Mouse (Mus musculus) liver, embryonic 14.5 days (tissue): ENCODE measurements around the gene Tomm22. TPM values are rescaled to one million over a fixed set of nuclear protein-coding genes. Genes with fewer than 3 reads are reported as not detected.

Experiments
- ATAC-seq: fragments of 200-750 bp; cut with Nextera tagmentation; 2 replicates; pipeline ENCODE4 v1.8.0; 2017; ENCODE audit warnings: moderate number of reproducible peaks, mild to moderate bottlenecking, moderate library complexity; ENCODE audit not compliant: insufficient read depth
- DNase-seq, 3 experiments: peaks; one replicate each; pipeline ENCODE4 v3.0.0-alpha.2; 2012 to 2013; ENCODE audit warnings: low read depth in 3 of 3, low spot score in 3 of 3
- H3K27ac ChIP-seq: fragments of 300-500 bp; sonication (generic); 2 replicates; pipeline ENCODE4 v1.5.1; 2014; ENCODE audit warnings: moderate library complexity, mild to moderate bottlenecking, control low read depth, inconsistent platforms
- H3K27me3 ChIP-seq: fragments of 300-500 bp; sonication (generic); 2 replicates; pipeline ENCODE4 v1.6.1; 2014; ENCODE audit warnings: mild to moderate bottlenecking, low read length, moderate library complexity; ENCODE audit not compliant: control insufficient read depth, insufficient read depth
- H3K36me3 ChIP-seq: fragments of 300-500 bp; sonication (generic); replicated peaks from 2 replicates; pipeline ENCODE4 v1.6.1; 2014; ENCODE audit warnings: low read depth; ENCODE audit not compliant: control insufficient read depth, insufficient read depth
- H3K4me1 ChIP-seq, 2 experiments: fragments of 200-500 bp in 1 of 2; fragments of 300-500 bp in 1 of 2; sonication (generic) in 1 of 2; replicated peaks; 2 replicates each; pipeline ENCODE4 v1.6.1; 2012 to 2014; ENCODE audit warnings: antibody characterized with exemption in 1 of 2, inconsistent platforms in 1 of 2, low read length in 1 of 2; ENCODE audit not compliant: control insufficient read depth in 2 of 2, insufficient read depth in 2 of 2
- H3K4me2 ChIP-seq: fragments of 300-500 bp; sonication (generic); 2 replicates; pipeline ENCODE4 v1.6.1; 2014; ENCODE audit warnings: low read depth, mild to moderate bottlenecking, control low read depth, moderate library complexity
- H3K4me3 ChIP-seq, 2 experiments: fragments of 200-500 bp in 1 of 2; fragments of 300-500 bp in 1 of 2; sonication (generic) in 1 of 2; 2 replicates each; pipeline ENCODE4 v1.5.1; 2012 to 2014; ENCODE audit warnings: low read depth in 2 of 2, low read length in 2 of 2, mild to moderate bottlenecking in 2 of 2, control low read depth in 1 of 2, inconsistent platforms in 1 of 2, moderate library complexity in 1 of 2; ENCODE audit not compliant: insufficient read depth in 1 of 2
- H3K9ac ChIP-seq: fragments of 300-500 bp; sonication (generic); replicated peaks from 2 replicates; pipeline ENCODE4 v1.6.1; 2014; ENCODE audit warnings: mild to moderate bottlenecking, control low read depth, moderate library complexity
- H3K9me3 ChIP-seq: fragments of 300-500 bp; sonication (generic); 2 replicates; pipeline ENCODE4 v1.6.1; 2016; ENCODE audit warnings: low read length, mixed read lengths; ENCODE audit not compliant: control insufficient read depth
- CTCF ChIP-seq: IDR thresholded peaks from 2 replicates; pipeline ENCODE4 v1.5.1; 2016; ENCODE audit warnings: antibody characterized with exemption, low read depth, control low read depth
- EP300 ChIP-seq: IDR thresholded peaks from 2 replicates; pipeline ENCODE4 v1.6.1; 2016; ENCODE audit warnings: antibody characterized with exemption, low read depth
- WGBS: fragments of 180-500 bp; shearing (Covaris S2); extraction: QIAGEN DNeasy Blood & Tissue Kit; methylation state at CpG from one replicate; pipeline ENCODE4 v1.1.7; 2014; ENCODE audit not compliant: insufficient replicate concordance; 5-methylcytosine and 5-hydroxymethylcytosine counted together
- polyA plus RNA-seq, 2 experiments: library from polyadenylated mRNA; depleted of rRNA in 1 of 2; stranded (reverse) in 1 of 2; unstranded in 1 of 2; fragments of >200 nt; fragmentation: Nextera tagmentation in 1 of 2; extraction: Ambion mirVana in 1 of 2; gene quantifications; 2 replicates each; pipeline versions ENCODE4 v1.2.1 to v1.2.3; 2012 to 2014

Gene Tomm22
- polyA plus RNA-seq, 2 experiments = 58.4 to 142 TPM

GRCm38 (mm10) chr15:79688268-79688956 lies 17.8 kb downstream of the Tomm22 start:
- WGBS = 6% methylated on average over 8 of the region's 8 CpGs
- Histone ChIP-seq H3K9me3 (no peaks in the 10 kb centered on the region), H3K4me2 (peak overlapping the region; percentile 88), H3K9ac (peak overlapping the region; percentile 97), H3K27ac (peak overlapping the region; percentile 95), H3K27me3 (no peaks in the 10 kb centered on the region), H3K4me3 (peak overlapping the region; percentile 89), H3K36me3 (no peaks in the 10 kb centered on the region), H3K4me1 (peaks cover 44 to 60% of the 10 kb centered on the region in 2 experiments)
- no peak for DNase-seq
- TF ChIP-seq CTCF (no peak), EP300 (no peak)
- ATAC-seq = no peak

DNA sequence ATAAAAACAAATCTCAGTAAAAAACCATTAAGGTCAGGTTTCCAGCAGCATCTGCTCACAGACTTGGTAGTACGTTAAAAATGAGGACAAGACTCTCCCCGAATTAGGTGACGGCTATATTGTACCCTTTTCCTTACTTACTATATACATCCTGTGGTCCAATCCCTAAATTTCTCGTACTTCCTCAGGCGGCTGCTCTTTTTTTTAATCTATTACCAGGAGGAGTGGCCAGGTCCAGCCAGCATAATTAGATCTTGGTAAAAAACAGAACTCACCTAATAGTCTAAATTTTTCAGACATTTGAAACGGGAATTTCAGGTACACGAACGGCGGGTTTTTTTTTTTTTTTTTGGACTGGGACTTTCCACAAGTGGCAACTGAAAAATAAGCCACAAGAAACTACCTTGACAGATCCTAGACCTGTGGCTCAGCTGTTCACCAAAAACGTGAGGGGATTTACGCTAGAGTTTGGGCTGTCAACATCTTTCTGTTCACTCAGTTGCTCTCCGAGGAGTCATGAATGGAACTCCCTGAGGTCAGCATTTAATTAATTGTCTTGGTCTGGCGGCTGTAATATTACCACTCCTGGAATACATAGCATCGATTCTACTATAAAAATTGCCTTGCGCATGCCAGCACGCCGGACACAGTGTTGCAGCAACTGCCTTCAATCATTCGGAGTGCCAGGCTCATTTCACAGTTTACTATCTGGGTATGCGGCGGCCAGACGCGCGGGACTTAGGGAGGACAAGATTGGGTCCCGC lies 19.2 kb downstream of the Tomm22 start:
- Histone ChIP-seq H3K4me3 (peak overlapping the region; percentile 51 to 94), H3K4me1 (peaks cover 46 to 61% of the 10 kb centered on the region in 2 experiments), H3K4me2 (peak overlapping the region; percentile 95), H3K9me3 (no peaks in the 10 kb centered on the region), H3K9ac (peak overlapping the region; percentile 73), H3K27me3 (no peaks in the 10 kb centered on the region), H3K36me3 (no peaks in the 10 kb centered on the region; the same call in 1 of the 2 replicates), H3K27ac (peak overlapping the region; percentile 90)
- ATAC-seq = no peak
- WGBS = 12% methylated on average over 24 of the region's 24 CpGs
- DNase-seq = no peak
- no peak for TF ChIP-seq CTCF
- no peak; the same call in 1 of the 2 replicates for TF ChIP-seq EP300

- H3K36me3 ChIP-seq = peaks cover 2% of the 10 kb centered on the region; the same call in 1 of the 2 replicates
- no peaks in the 10 kb centered on the region for H3K9me3 ChIP-seq
- peak within 1 kb of the TSS; percentile 94 for H3K9ac ChIP-seq
- peak; percentile 85 for ATAC-seq
- H3K4me1 ChIP-seq = peaks cover 53 to 61% of the 10 kb centered on the region in 2 experiments
- peak; percentile 100 for DNase-seq
- H3K27ac ChIP-seq = peak within 1 kb of the TSS; percentile 90
- WGBS = under 1% methylated on average over 45 of the region's 45 CpGs
- H3K27me3 ChIP-seq = no peaks in the 10 kb centered on the region
- TF ChIP-seq EP300 = peak; percentile 34; the same call in 1 of the 2 replicates
- TF ChIP-seq CTCF = no peak
- H3K4me3 ChIP-seq = peak within 1 kb of the TSS; percentile 65 to 94
- H3K4me2 ChIP-seq = peak within 1 kb of the TSS; percentile 95
Measured at GRCm38 (mm10) chr15:79690426-79691022, 19.9 kb downstream of the Tomm22 start, which contains the start of gene Gtpbp1. TSS of gene Gtpbp1 (plus strand) at chr15:79690845.

GRCm38 (mm10) chr15:79691023-79691508 lies 20.4 kb downstream of the Tomm22 start:
- peak overlapping the region; percentile 94 for H3K9ac ChIP-seq
- H3K4me3 ChIP-seq = peak overlapping the region; percentile 65 to 94
- H3K9me3 ChIP-seq = no peaks in the 10 kb centered on the region
- TF ChIP-seq EP300 = no peak
- TF ChIP-seq CTCF = no peak
- no peak for DNase-seq
- ATAC-seq = no peak
- peak overlapping the region; percentile 95 for H3K4me2 ChIP-seq
- peaks cover 3% of the 10 kb centered on the region for H3K36me3 ChIP-seq
- H3K27ac ChIP-seq = peak overlapping the region; percentile 82
- WGBS = 0% methylated on average over 53 of the region's 53 CpGs
- no peaks in the 10 kb centered on the region for H3K27me3 ChIP-seq
- peaks cover 54 to 60% of the 10 kb centered on the region in 2 experiments for H3K4me1 ChIP-seq
